Mouse (Mus musculus): Measurements from ENCODE around the gene Pygo2.

DNA sequence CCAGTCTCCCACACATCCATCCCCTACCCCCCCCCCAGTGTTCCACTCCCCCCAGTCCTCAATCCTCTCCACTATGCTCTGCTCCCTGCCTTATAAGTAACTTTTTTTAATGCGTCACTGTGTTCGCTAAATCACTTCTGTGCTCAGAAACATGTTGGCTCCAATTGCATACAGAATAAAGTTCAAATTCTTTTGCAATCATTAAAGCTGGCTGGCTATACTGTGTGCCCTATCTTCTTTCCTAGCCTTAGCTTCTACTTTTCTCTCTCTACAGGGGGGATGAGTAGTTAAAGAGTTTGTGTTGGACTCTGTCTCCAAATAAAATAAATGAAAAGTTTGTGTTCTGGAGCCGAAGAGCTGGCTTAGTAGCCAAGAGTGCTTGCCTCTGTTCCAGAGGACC, 20.3 kb upstream of the Pygo2 start:
- TF ChIP-seq CTCF (conservative IDR thresholded peaks at IDR 0.05; ENCODE audit: insufficient read depth, insufficient read length, low read depth, low read length) (no peak), POLR2A (IDR thresholded peaks at IDR 0.05; ENCODE audit: low read depth, low read length) (no peak)
